Mouse (Mus musculus): ENCODE measurements at regions not wholly inside any gene's neighbourhood (a gene's known extent, or its start where the extent isn't known, plus 50 kb on each side); places are given as distances from the start of the nearest gene placed in this dataset.

DNA sequence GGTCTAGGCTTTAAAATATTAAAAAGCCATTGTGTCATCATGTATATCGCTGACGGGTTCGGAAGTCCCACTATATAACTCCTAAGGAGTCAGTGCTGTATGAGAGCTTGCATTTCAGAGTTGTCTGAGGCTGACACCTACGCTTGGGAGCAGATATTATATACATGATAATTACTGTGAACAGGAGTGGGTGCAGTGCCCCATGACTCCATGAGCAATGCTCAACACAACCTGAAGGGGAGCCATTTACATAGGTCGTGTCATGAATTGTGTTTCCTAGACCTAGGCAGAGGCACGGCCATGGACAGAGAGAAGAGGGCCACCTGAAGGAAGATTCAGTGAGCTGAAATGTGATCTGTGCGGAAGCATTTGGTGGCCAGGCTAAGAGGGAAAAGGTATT is 189.4 kb downstream of the Kcnrg start:
- dilution Hi-C loops (cut with MboI; ENCODE audit: extremely low pct_ligation_motif_present, extremely low pct_unique_long_range_greater_than_20kb, low sequenced_read_pairs), result no loop called here
- Histone ChIP-seq H3K4me2 (ENCODE audit: insufficient read depth, low read depth, poor library complexity, severe bottlenecking) (no peak overlapping the region), H3K27me3 (replicated peaks) (no peaks in the 10 kb centered on the region), H3K4me1 (ENCODE audit: control insufficient read depth in 1 of 2, insufficient read depth in 2 of 2) (peaks cover 0 to 7% of the 10 kb centered on the region in 2 experiments; a peak in 2 of 4 replicates), H3K4me3 (replicated peaks in 1 of 3; ENCODE audit: low read depth in 2 of 3, low read length in 2 of 3, poor library complexity in 1 of 3) (no peak overlapping the region), H3K27ac (ENCODE audit: insufficient read depth, low read depth) (no peak overlapping the region), H3K9ac (ENCODE audit: insufficient read depth, low read depth) (no peak overlapping the region), H3K79me2 (replicated peaks; ENCODE audit: control insufficient read depth, extremely low read depth, insufficient read depth, poor library complexity, severe bottlenecking) (no peaks in the 10 kb centered on the region), H3K36me3 (replicated peaks in 1 of 2; ENCODE audit: control insufficient read depth in 1 of 2, insufficient read depth in 1 of 2, low read length in 1 of 2) (no peaks in the 10 kb centered on the region), H3K9me3 (replicated peaks; ENCODE audit: low read length) (peaks cover 8% of the 10 kb centered on the region)
- in situ Hi-C loops (cut with MboI; ENCODE audit: low pct_ligation_motif_present, low pct_unique_long_range_greater_than_20kb, low sequenced_read_pairs), result no loop called here
- no peak for DNase-seq (ENCODE audit: extremely low read depth)
- no peak for TF ChIP-seq EP300 (IDR thresholded peaks at IDR 0.05; ENCODE audit: low read length)
- no peak for TF ChIP-seq JUND (conservative IDR thresholded peaks at IDR 0.05; ENCODE audit: low read depth, low read length)
- TF ChIP-seq POLR2AphosphoS2 (IDR thresholded peaks at IDR 0.05; ENCODE audit: low read depth, low read length), result no peak
- no peak for TF ChIP-seq NRF1 (IDR thresholded peaks at IDR 0.05; ENCODE audit: low read depth, low read length)
- no peak for TF ChIP-seq ZC3H11A (IDR thresholded peaks at IDR 0.05; ENCODE audit: low read depth, low read length)
- no peak for TF ChIP-seq E2F4 (IDR thresholded peaks at IDR 0.05; ENCODE audit: insufficient replicate concordance, low read depth, low read length)
- no peak for TF ChIP-seq GABPA (IDR thresholded peaks at IDR 0.05; ENCODE audit: insufficient replicate concordance, low read depth, low read length)
- TF ChIP-seq MAX (IDR thresholded peaks at IDR 0.05; ENCODE audit: low read length), result no peak

DNA sequence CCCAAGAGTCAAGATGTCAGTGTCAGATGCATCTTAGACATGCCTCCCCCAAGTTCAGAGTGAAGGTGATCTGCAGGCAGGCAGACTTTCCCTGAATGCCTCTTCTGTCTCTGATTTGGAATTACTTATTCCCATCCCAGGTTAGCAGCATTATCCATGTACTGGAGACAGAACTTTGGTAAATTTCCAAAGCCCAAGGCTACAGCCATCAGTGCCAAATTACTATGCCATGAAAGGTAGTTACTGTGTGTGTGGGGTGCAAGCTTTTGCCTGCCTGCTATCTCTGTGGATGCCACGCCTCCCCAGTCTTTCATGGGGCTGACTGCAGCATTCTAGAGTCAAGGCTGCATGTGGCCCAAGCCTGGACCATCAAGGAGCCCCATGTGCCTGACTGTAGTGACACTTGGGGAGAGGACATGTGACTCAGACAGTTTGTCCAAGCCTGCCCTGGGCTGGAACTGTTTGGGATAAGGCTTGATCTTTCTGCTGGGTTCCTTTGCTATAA is 196.2 kb downstream of the Kcnrg start:
- no peak overlapping the region for H3K27ac ChIP-seq (ENCODE audit: insufficient read depth, low read depth)
- TF ChIP-seq CHD1 (IDR thresholded peaks at IDR 0.05; ENCODE audit: low read depth, low read length), result no peak
- no peak for TF ChIP-seq MYC (IDR thresholded peaks at IDR 0.05; ENCODE audit: low read depth, low read length)
- no peak for TF ChIP-seq RAD21 (IDR thresholded peaks at IDR 0.05; ENCODE audit: low read depth, low read length)
- no peak for TF ChIP-seq IRF4 (IDR thresholded peaks at IDR 0.05; ENCODE audit: low read depth, low read length)
- no peak for TF ChIP-seq ZKSCAN1 (IDR thresholded peaks at IDR 0.05; ENCODE audit: borderline replicate concordance, low read depth, low read length)
- no peak for TF ChIP-seq RCOR1 (conservative IDR thresholded peaks at IDR 0.05; ENCODE audit: low read depth, low read length)
- TF ChIP-seq JUN (IDR thresholded peaks at IDR 0.05; ENCODE audit: insufficient read depth, low read depth, low read length), result no peak
- no peak for TF ChIP-seq TCF12 (IDR thresholded peaks at IDR 0.05; ENCODE audit: low read depth, low read length)
- no peak for TF ChIP-seq NELFE (IDR thresholded peaks at IDR 0.05; ENCODE audit: low read depth, low read length)
- TF ChIP-seq CTCF (conservative IDR thresholded peaks at IDR 0.05 in 1 of 2, IDR thresholded peaks at IDR 0.05 in 1 of 2; ENCODE audit: low read depth in 2 of 2, low read length in 2 of 2), result no peak
- TF ChIP-seq ELF1 (IDR thresholded peaks at IDR 0.05; ENCODE audit: low read depth, low read length), result no peak
- no peak for TF ChIP-seq GABPA (IDR thresholded peaks at IDR 0.05; ENCODE audit: insufficient replicate concordance, low read depth, low read length)
- dilution Hi-C loops (cut with MboI; ENCODE audit: extremely low pct_ligation_motif_present, extremely low pct_unique_long_range_greater_than_20kb, low sequenced_read_pairs), result no loop called here

More for the DNA sequence above, 196.2 kb downstream of the Kcnrg start:
- Histone ChIP-seq H3K9ac (ENCODE audit: insufficient read depth, low read depth) (no peak overlapping the region), H3K9me3 (replicated peaks; ENCODE audit: low read length) (no peaks in the 10 kb centered on the region), H3K79me2 (replicated peaks; ENCODE audit: control insufficient read depth, extremely low read depth, insufficient read depth, poor library complexity, severe bottlenecking) (no peaks in the 10 kb centered on the region), H3K4me1 (ENCODE audit: control insufficient read depth in 1 of 2, insufficient read depth in 2 of 2) (peaks cover 0 to 14% of the 10 kb centered on the region in 2 experiments; a peak in 2 of 4 replicates), H3K4me3 (replicated peaks in 1 of 3; ENCODE audit: low read depth in 2 of 3, low read length in 2 of 3, poor library complexity in 1 of 3) (no peak overlapping the region), H3K27me3 (replicated peaks) (no peaks in the 10 kb centered on the region), H3K4me2 (ENCODE audit: insufficient read depth, low read depth, poor library complexity, severe bottlenecking) (no peak overlapping the region), H3K36me3 (replicated peaks in 1 of 2; ENCODE audit: control insufficient read depth in 1 of 2, insufficient read depth in 1 of 2, low read length in 1 of 2) (no peaks in the 10 kb centered on the region)
- in situ Hi-C loops (cut with MboI; ENCODE audit: low pct_ligation_motif_present, low pct_unique_long_range_greater_than_20kb, low sequenced_read_pairs), result no loop called here
- DNase-seq (ENCODE audit: extremely low read depth), result no peak

All from CH12.LX (cell line).